Mouse (Mus musculus) kidney, adult 2 months (tissue): ENCODE data around the gene Fhod1. TPM values are rescaled to one million over a fixed set of nuclear protein-coding genes. Genes with fewer than 3 reads are reported as not detected.

Source experiments
- DNase-seq: peaks from one replicate; pipeline ENCODE4 v3.0.0; 2021
- H3K27ac ChIP-seq: fragments of 200-500 bp; 2 replicates; pipeline ENCODE4 v1.5.1; 2012; ENCODE audit warnings: low read depth, low read length, control low read depth, inconsistent platforms; ENCODE audit not compliant: insufficient read depth
- H3K27me3 ChIP-seq: fragments of 200-500 bp; replicated peaks from 2 replicates; pipeline ENCODE4 v1.6.1; 2012; ENCODE audit warnings: mild to moderate bottlenecking, moderate library complexity, low read length, inconsistent platforms; ENCODE audit not compliant: control insufficient read depth, insufficient read depth
- H3K36me3 ChIP-seq: fragments of 200-500 bp; 2 replicates; pipeline ENCODE4 v1.6.1; 2012; ENCODE audit warnings: mild to moderate bottlenecking, moderate library complexity, low read length, inconsistent platforms; ENCODE audit not compliant: control insufficient read depth, insufficient read depth
- H3K4me1 ChIP-seq: fragments of 200-500 bp; 2 replicates; pipeline ENCODE4 v1.6.1; 2011; ENCODE audit warnings: low read length; ENCODE audit not compliant: control insufficient read depth, insufficient read depth
- H3K4me3 ChIP-seq: fragments of 200-500 bp; 2 replicates; pipeline ENCODE4 v1.5.1; 2011; ENCODE audit warnings: mild to moderate bottlenecking, low read depth, low read length, control low read depth; ENCODE audit not compliant: insufficient read depth
- CTCF ChIP-seq: fragments of 200-500 bp; conservative IDR thresholded peaks from 2 replicates; pipeline ENCODE4 v1.5.1; 2011; ENCODE audit warnings: low read depth, mild to moderate bottlenecking, control low read depth, low read length, moderate library complexity, mixed read lengths; ENCODE audit not compliant: insufficient read depth, insufficient read length
- POLR2A ChIP-seq: fragments of 200-500 bp; IDR thresholded peaks from one replicate; pipeline ENCODE4 v1.6.1; 2011; ENCODE audit warnings: low read depth, low read length, control low read depth
- WGBS: fragments of 180-500 bp; shearing (Covaris S2); methylation state at CpG from one replicate; pipeline ENCODE4 v1.1.7; 2018; 5-methylcytosine and 5-hydroxymethylcytosine counted together
- polyA plus RNA-seq: library from polyadenylated mRNA; depleted of rRNA; stranded (reverse); fragments of >200 nt; gene quantifications from 2 replicates; pipeline ENCODE4 v1.2.3, GENCODE M21; 2012

Fhod1 gene
- polyA plus RNA-seq, 1 experiment, result 20.0 TPM

DNA sequence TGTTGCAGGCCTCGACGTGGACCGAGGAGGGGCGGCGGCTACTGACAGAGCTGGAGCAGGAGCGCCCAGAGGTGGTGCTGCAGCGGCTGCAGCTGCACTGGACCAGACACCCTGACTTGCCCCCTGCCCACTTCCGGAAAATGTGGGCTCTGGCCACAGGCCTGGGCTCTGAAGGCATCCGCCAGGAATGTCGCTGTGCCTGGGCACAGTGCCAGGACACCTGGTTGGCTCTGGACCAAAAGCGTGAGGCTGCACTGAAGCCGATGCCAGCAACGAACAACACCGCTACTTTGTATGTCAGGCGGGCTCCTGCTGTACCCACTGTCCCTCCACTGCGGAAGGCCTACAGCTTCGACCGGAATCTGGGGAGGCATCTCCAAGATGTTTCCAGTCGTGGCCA lies 30.9 kb upstream of the Fhod1 start:
- Histone ChIP-seq H3K27me3 (no peaks in the 10 kb centered on the region), H3K4me1 (no peaks in the 10 kb centered on the region), H3K4me3 (no peak overlapping the region), H3K27ac (no peak overlapping the region), H3K36me3 (no peaks in the 10 kb centered on the region)
- WGBS, result 23% methylated on average over 19 of the region's 19 CpGs
- TF ChIP-seq CTCF, result no peak
- no peak for TF ChIP-seq POLR2A
- DNase-seq, result peak; percentile 83

DNA sequence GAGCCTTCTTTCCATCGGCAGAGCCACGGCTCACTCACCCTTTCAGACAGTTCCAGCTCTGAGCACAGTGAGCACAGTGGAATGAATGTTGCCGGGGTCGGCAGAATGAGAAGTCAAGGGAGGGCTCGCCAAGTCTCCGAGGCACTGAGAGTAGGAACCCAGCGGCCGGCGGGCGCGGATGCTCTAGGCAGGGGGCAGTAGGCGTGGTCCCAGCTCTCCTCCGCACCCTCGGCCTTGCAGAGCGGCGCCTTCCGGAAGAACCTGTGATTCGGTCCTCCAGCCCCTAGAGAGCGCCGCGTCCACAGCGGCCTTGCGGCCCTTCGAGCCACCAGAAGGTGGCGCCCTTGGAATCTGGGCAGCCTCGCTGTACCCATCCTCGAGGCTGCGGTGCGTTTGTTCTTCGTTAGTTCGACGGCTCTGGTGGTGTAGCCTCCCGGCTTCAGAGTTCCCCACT lies 26.8 kb upstream of the Fhod1 start:
- Histone ChIP-seq H3K4me1 (no peaks in the 10 kb centered on the region), H3K36me3 (no peaks in the 10 kb centered on the region), H3K4me3 (no peak overlapping the region), H3K27me3 (no peaks in the 10 kb centered on the region), H3K27ac (no peak overlapping the region)
- DNase-seq, result no peak
- WGBS, result 31% methylated on average over 33 of the region's 33 CpGs
- TF ChIP-seq CTCF (peak; percentile 30), POLR2A (no peak)

DNA sequence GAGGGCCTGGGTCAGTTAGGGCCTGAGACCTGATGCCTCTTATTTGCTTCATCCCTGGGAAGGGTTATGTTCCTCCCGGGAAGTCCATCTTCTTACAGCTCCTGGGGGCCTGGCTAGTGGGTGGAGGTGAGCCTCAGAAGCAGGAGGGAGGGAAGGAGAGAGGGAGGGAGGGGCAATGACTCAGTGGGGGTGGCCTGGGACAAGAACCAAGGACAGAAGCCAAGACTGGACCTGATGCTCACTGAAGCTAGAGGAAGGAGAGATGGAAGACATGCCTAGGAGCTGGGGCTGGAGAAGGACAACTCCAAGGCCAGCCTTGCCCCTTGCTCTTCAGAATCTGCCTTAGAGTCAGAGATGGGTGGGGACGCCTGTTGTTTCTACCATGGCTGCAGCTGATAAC lies 25.3 kb upstream of the Fhod1 start, which contains the start of gene Plekhg4:
Gene Plekhg4, plus strand, starts transcription at position 243 of the 400 bp plus-strand sequence.
- TF ChIP-seq CTCF, result no peak
- TF ChIP-seq POLR2A, result no peak
- Histone ChIP-seq H3K4me1 (no peaks in the 10 kb centered on the region), H3K27ac (no peak within 1 kb of the TSS), H3K4me3 (no peak within 1 kb of the TSS), H3K36me3 (no peaks in the 10 kb centered on the region), H3K27me3 (no peaks in the 10 kb centered on the region)
- DNase-seq, result no peak
- 70% methylated on average over 2 of the region's 2 CpGs for WGBS

DNA sequence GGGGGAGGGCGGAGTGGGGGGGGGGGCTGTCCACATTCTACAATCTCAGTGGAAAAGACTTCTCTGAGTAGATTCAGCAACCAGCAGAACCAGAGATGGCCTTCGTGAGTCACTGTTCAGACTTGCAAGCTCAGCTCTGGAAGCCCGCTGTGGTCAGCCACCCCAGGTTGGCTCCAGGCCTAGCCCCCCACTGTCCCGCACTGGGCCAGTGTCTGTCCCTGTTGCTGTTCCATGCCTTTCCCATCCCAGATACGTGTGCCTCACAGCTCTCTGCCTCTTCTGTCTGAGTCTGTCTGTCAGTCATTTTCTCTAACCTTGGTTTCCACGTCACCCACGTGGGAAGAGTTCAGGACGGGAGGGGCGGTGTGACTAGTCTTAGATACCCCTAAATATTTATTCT lies 24.7 kb upstream of the Fhod1 start:
- no peaks in the 10 kb centered on the region for H3K27me3 ChIP-seq
- no peak overlapping the region for H3K27ac ChIP-seq
- no peaks in the 10 kb centered on the region for H3K36me3 ChIP-seq
- no peaks in the 10 kb centered on the region for H3K4me1 ChIP-seq
- 89% methylated on average over 9 of the region's 9 CpGs for WGBS
- DNase-seq, result no peak
- no peak overlapping the region for H3K4me3 ChIP-seq
- TF ChIP-seq POLR2A (no peak), CTCF (no peak)

DNA sequence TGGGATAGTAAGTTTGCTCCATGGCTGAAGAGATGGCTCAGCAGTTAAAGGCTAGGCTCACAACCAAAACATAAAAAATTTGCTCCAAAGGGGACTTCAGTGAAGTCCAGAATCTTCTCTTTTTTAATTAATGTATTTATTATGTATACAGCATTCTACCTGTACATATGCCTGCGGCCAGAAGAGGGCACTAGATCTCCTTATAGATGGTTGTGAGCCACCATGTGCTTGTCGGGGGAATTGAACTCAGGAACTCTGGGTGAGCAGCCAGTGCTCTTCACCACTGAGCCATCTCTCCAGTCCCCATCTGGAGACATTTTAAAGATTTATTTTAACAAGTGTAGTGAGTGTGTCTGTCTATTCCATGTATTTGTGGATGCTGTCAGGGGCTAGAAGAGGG lies 19.4 kb upstream of the Fhod1 start:
- H3K27me3 ChIP-seq, result no peaks in the 10 kb centered on the region
- TF ChIP-seq CTCF (peak; percentile 33; the same call in 1 of the 2 replicates), POLR2A (no peak)
- H3K36me3 ChIP-seq, result no peaks in the 10 kb centered on the region
- H3K4me3 ChIP-seq, result no peak overlapping the region
- 70% methylated on average over 2 of the region's 2 CpGs for WGBS
- H3K27ac ChIP-seq, result no peak overlapping the region
- 0 out of 2 replicates have a peak, but pooled peaks cover 4% of the 10 kb centered on the region for H3K4me1 ChIP-seq
- no peak for DNase-seq

DNA sequence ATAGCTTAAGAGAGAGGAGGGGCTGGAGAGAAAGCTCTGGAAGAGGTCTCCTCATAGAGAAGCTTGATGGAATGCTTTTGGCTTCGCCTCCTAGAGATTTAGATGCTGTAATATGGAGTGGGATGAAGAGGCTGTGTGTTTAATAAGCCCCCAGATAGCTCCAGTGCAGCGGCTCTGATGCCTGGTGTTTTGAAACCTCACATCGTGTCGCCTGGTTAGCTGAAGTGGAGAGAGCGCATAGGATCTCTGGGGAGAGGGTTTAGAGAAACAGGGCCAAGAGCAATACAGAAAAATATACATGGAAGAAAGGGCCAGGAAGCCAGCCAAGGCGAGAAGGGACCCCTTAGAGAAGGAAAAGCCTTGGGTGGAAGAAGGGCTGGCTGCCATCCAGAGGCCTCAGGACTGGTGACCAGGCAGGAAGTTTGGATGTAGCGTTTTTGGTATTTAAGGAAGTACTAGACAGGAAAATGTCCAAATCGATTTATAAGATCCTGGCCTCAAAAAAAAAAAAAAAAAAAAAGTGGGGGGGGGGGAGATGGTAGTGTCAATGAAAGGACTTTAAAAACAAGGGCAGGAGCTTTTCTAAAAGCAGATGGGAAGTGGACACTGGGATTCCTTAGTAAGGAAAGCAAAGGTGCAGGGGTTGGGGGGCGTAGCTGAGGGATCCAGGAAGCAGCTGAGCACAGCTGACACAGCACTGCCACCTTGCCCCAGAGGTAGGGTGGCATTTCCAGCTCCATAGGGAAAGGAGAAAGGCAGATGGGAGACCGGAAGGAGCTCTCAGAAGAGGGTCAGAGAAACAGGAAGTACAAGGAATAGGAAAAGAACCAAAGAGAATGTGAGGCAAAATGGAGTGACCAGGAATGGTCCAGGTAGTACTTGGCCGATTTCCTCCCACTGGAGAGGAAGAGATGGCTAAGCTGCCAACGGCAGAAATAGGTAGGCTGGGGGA lies 14.3 kb upstream of the Fhod1 start:
- Histone ChIP-seq H3K27me3 (no peaks in the 10 kb centered on the region), H3K4me3 (no peak overlapping the region), H3K27ac (peak overlapping the region; percentile 55; the same call in 1 of the 2 replicates), H3K4me1 (0 out of 2 replicates have a peak, but pooled peaks cover 4% of the 10 kb centered on the region), H3K36me3 (no peaks in the 10 kb centered on the region)
- DNase-seq, result peak; percentile 69
- TF ChIP-seq CTCF (no peak), POLR2A (no peak)
- WGBS, result 56% methylated on average over 12 of the region's 12 CpGs

DNA sequence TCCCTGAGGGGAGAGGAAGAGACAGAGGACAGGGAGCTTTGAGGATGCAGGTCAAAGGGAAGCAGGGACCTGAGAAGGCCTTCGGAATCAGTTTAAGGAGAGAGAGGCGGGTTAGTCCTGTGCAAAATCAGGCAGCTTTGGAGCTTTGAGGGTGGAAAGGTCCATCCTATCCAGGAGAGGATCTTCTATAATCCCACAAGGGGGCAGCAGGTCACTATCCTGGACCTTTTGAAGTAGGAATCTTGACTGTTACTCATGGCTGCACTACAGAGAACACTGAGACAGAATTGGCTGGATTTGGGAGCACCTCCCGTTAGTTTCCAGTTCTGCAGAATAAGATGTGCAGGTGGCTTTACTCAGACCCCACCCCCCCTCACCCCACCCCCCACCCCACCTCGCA lies 11.9 kb upstream of the Fhod1 start:
- no peak for DNase-seq
- no peak overlapping the region for H3K27ac ChIP-seq
- no peak overlapping the region for H3K4me3 ChIP-seq
- no peaks in the 10 kb centered on the region for H3K36me3 ChIP-seq
- H3K27me3 ChIP-seq, result no peaks in the 10 kb centered on the region
- WGBS, result 48% methylated on average over 4 of the region's 4 CpGs
- TF ChIP-seq POLR2A (no peak), CTCF (0 out of 2 replicates have a peak, but pooled peaks have one; percentile 27)
- H3K4me1 ChIP-seq, result 0 out of 2 replicates have a peak, but pooled peaks cover 4% of the 10 kb centered on the region
